Mouse (Mus musculus): ENCODE measurements around the gene B3gnt8. TPM values are rescaled to one million over a fixed set of nuclear protein-coding genes. Genes with fewer than 3 reads are reported as not detected.
"Not testable (repeated sequence)": the region's sequence is repeated elsewhere in the genome, so short reads cannot be mapped to it uniquely, and the experiment has no call there.

The B3gnt8 gene
- total RNA-seq (2021): 1 to 10 TPM; 1.6 to 1.8 TPM

DNA sequence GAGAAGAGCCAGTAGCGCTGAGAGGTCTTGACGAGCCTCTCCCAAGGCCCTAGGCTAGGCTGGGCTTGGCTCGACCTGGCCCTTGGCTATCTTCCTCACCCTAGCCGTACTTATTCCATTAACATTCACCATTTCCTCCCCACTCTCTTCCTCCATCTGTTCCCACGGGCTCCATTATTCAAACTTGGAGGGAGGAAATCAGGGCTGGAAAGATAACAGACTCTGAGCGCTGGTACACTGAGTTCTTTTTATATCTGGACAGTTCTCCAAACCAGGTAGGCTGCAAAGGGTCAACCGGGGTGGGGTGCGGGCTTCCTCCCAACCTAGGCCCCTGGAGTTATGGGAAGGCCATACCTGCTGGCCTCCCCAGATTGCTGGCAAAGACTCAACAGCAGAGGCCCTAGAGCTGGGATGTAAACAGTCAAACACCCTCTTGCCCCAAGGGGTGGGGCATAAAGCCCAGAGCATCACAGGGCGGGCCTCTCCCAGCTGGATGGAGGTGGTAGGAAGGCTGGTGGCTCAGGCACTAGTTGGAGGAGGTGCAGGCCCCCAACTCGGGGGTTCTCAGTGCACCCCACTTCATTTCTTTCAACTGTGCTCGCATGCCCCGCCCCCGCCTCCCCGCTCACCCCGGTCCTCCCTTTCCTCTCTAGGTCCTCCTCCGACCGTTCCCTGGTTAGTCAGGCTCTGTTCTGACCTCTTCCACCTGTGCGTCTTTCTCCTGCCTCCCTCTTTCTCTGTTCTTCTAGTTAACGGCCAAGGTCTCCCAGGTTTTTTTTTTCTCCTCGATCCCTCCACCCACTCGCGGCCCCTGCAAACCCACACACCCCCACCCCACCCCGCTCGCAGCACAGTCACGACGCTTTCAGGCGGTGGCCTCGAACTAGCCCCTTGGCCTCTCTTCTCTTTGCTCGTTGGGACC is at the start of gene B3gnt8:
Gene B3gnt8, plus strand, starts transcription at position 146 of the 922 bp plus-strand sequence.
- DNase-seq: no peak

DNA sequence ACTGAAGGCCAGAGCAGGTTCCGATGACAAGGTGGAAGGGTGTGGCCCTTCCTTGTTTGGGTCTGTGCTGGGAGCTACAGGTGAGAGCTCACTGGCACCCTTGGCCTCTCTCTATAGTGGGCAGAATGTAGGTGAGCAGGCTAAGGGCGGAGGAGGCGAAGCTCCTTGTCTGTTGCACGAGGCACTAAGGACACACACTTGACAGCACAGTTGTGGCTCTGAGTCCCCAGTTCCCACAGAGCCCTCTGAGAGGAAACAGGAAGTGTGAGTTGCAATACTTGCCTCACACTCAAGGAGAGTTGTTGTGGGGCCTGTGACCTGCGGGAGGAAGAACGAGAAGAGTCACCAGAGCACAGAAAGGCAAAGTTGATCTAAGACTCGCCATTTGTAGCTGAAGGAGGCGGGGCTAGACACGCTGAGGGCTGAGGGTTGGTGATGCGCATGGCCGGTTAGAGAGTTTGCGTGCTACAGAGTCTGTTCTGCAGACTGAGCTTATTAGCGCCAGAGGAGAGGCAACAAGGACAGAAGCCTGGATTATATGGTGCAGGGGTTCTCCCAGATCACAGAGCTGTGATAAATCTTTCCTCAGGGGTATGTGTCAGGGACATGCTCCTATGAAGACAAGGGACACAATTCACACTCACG is 49.5 kb upstream of the B3gnt8 start:
- not testable (repeated sequence) for DNase-seq

DNA sequence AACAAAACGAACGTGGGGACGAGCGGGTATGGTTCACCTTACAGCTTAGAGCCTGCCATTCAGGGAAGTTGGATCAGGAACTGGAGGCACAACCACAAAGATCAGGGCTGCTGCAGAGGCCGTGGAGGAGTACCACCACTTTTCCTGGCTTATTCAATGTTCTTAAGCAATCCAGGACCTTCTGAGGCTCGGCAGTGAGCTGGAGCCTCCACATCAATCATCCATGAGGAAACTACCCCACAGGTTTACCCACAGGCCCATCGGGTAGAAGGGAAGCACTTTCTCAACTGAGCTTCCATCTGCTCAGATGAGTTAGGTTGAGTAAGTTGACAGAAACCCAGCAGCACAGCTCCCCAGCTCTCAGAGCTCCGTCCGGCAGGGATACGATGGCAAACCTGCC is 47.0 kb upstream of the B3gnt8 start:
- DNase-seq: no peak

DNA sequence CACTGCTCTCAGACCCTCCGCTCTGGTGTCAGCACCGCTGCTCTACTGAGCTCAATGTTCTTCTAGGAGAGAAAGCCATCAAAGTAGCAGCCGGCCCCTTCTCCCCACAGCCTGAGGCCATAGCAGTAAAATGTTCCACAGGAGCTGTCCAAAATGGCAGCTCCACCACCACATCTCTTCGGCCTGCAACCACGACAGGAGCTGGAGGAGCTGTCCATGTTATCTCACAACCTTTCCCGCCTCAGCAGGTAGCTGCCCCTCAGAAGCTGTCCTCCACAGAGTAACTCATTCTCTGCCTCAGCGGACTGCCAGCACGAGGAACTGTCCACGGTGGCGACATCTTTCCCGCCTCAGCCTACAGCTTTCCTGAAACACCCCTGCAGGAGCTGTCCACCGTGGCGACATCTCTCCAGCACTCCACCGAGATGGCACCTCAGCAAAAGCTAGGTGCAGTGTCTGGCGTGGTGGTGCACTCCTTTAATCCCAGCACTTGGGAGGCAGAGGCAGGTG is 44.1 kb upstream of the B3gnt8 start:
- DNase-seq: no peak

DNA sequence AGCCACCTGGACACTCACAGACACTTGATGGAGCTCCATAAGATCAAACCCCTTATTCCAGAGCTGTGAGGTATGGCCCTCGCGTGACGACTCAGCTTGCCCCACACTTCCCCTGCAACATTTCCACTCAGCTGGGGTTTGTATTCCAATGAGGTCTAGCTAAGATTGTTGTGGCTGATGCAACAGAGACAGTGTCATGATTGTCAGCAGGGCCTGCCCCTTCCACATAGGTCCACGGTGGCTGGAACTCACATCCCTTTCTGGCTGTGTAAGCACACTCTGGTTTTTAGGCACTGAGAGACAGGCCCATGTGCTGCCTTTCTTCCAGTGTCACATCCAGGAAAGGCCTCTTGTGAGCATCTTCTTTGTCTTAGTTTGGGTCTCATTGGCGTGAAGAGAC is 41.8 kb upstream of the B3gnt8 start:
- DNase-seq: no peak

DNA sequence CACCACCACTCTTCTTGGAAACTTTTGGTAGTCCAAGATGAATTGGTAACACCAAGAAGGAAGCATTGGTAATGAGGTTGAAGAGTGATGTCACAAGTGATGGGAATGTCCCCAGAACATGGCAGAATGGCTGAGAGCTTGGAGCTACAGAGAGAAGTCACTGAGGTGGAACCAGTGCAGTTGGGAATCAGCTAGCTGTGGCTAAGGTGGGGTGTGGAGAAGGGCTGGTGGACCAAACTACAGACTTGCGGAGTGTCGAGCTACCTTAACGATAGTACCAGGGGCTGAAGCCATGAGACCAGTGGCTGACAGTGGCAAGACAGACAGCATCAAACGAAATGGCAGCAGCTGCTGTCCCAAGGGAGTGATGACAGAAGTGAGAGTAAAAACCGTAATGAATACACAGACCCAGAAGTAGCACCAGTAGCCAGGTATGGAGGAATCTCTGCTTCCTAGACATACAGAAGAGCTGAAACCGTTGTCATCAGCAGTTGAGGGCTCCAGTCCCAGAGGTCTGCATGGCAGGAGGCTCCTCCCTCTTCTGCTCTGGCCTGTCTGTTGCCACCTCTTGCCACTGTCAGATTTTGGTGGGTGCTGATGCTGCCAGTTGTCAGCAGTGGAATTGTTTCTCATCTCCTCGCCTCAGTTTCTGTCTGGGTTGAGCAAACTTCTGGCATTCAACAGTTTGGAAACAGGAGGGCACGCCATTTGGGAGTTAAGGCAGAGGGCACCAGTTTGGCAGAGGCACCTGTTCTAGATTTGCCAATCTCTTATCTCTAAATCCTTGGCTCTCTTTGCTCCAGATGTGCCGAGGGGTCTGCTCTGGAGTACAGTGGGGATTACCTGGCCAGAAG is 40.9 kb upstream of the B3gnt8 start:
- no peak for DNase-seq

DNA sequence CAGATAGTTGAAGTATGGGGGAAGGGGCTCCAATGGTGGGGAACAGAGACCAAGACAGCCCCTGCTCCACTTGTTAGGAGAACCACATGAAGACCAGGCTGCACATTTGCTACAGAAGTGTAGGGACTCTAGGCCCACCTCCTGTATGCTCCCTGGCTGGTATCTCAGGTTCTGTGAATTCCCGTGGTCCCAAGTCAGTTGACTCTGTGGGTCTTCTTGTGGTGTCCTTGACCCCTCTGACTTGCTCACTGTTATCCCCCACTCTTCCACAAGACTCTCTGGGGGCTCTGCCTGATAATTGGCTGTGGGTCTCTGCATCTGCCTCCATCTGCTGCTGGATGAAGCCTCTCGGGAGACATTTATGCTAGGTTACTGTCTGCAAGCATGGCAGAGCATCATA is 35.2 kb upstream of the B3gnt8 start:
- DNase-seq: no peak

DNA sequence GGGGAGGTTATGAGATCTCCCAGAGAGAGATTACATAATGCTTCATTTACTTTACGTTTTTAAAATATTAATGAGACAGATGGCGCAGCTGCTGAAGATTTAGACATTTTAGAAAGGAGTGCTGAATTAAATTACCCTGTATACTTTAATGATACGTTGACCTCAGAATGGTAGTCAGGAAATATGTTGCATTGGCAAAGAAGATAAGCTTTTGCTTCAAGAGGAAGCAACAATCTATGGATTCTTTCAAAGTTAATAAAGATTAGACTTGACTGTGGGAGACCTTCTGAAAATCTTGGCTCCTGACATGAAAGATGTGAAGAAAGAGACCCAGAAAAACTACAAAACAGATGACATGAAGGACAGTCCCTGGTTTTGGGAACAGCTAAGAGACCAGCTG is 32.6 kb upstream of the B3gnt8 start:
- DNase-seq: no peak

DNA sequence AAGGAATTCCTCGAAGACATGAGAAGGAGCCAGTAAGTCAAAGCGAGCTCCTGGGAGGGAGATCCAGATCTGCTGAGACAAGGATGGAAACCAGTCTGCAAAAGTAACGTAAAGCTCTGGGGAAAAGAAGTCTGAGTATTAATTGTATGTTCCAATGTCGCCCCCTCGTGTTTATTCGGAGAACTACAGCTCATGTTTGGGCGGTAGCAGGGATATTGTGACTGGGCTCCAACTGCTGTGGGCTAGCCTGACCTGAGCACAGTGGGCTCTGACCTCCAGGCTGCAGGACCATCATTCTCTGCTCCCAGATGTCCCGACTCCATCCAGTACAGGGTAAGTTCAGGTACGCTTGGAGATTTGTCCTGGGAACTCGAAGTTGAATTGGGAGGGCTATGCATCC is 26.8 kb upstream of the B3gnt8 start:
- DNase-seq: peak; percentile 55 to 61

DNA sequence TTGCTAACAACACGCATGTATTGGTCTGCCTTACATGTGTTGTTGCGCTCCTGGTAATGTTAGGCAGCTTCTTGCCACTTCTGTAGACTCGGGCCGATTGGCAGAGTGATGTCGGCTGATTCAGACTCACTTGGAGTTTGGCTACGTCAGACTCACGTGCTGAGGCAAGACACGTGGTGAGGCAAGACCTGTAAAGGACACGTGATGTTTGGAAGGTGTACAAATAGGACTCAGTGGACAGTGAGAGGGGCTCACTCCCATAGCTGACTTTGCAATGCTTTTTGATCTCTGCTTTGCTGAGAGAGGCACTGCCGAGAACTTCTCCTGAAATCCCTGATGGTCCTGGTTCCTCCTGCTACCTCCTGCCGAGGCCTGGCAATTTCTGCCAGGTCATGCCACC is 25.8 kb upstream of the B3gnt8 start:
- DNase-seq: no peak

DNA sequence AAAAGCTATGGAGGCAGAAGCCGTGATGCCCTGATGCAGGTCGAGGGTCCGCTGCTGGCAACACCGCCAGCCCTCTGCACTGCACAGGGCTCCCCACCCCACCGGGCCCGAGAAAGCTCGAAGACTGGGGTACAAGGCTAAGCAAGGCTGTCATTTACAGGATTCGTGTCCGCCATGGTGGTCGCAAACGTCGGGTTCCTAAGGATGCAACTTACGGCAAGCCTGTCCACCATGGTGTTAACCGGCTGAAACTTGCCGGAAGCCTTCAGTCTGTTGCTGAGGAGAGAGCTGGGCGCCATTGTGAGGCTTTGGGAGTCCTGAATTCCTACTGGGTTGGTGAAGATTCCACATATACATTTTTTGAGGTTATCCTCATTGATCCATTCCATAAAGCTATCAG is 25.1 kb upstream of the B3gnt8 start:
- DNase-seq: no peak

DNA sequence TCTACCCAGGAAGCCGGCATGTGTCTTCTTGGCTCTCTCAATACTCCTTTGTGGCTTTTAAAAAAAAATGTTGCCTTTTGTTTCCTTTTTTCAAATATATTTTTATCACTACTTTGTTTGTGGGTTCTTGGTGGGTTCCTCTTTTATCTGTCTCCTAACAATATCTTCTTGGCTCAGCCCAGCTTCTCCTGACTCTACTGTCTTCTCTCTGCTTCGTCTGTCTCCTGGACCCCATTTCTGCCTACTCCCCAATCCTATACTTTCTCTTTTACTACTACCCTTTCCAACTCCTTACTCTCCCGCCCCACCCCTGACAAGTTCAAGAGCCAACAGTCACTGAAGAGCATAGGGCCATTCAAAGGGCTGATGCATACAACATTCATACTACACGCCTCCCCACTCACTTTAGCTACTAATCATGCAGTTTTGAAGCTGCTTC is 19.8 kb upstream of the B3gnt8 start:
- no peak for DNase-seq

DNA sequence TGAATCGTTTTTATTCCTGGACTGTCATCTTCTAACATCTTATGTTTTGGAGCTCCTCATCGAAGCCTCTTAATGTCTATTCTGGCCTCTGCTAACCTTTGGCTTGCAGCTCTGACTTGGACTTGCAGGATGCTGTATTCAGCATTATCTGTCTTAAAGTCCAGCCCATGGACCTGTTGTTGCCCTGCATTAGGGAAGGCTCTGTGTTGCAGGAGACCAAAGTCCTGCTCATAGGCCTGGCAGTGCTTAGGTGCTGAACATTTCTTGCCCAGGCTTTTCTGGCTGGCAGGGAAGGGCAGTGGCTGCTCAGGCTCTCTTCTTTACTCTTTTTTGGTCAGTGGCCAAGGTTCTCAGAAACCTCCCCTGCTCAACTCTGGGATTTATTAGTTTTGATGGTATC is 19.3 kb upstream of the B3gnt8 start:
- no peak for DNase-seq

DNA sequence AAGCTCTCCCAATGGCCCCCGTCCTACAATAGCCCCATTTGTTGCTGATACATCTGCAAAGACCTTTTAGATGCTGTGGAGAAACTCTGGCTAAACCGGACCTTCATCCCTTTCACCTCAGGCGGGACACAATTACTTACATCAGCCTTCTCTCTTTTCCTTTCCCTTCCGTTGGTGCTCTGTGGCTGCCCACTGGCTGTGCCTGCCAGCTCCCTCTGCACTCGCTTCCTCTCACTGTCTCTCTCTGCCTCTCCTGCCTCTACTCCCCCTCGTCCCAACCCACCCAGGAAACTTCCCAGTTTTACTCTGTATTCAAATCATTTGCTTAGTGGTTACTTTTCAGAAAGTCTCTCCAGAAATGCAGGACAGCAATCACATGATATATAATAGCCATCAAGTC is 16.4 kb upstream of the B3gnt8 start:
- DNase-seq: no peak

DNA sequence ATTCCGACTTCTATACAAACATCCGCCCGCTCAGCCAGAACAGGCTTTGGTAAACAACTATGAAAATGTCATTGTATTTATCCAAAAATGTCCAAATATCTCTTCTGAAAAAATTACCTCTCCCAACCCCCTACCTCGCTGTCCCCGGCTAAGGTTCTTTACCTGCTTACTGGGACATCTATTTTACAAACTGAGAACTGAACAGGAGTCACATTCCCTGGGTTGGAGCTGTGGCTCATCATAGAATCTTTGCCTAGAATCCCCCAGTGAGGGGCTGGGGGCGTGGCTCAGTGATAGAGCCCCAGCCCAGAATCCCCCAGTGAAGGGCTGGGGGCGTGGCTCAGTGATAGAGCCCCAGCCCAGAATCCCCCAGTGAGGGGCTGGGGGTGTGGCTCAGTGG is 15.0 kb upstream of the B3gnt8 start:
- no peak for DNase-seq

DNA sequence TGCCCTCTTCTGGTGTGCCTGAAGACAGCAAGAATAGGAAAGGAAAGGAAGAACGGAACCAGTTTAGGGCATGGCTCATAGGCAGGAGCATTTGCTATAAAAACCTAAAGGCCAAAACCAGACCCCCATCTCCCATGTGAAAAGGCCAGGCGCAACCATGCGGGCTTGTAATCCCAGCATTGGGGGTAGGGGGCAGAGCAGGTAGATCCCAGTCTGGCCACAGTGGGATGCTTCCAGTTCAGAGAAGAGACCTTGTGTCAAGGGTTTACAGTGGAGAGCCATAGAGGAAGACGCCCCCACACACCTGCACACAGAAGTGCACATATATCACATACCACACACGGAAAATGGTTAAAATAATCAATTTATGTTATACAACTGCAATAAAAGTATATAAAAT is 12.4 kb upstream of the B3gnt8 start:
- no peak for DNase-seq

DNA sequence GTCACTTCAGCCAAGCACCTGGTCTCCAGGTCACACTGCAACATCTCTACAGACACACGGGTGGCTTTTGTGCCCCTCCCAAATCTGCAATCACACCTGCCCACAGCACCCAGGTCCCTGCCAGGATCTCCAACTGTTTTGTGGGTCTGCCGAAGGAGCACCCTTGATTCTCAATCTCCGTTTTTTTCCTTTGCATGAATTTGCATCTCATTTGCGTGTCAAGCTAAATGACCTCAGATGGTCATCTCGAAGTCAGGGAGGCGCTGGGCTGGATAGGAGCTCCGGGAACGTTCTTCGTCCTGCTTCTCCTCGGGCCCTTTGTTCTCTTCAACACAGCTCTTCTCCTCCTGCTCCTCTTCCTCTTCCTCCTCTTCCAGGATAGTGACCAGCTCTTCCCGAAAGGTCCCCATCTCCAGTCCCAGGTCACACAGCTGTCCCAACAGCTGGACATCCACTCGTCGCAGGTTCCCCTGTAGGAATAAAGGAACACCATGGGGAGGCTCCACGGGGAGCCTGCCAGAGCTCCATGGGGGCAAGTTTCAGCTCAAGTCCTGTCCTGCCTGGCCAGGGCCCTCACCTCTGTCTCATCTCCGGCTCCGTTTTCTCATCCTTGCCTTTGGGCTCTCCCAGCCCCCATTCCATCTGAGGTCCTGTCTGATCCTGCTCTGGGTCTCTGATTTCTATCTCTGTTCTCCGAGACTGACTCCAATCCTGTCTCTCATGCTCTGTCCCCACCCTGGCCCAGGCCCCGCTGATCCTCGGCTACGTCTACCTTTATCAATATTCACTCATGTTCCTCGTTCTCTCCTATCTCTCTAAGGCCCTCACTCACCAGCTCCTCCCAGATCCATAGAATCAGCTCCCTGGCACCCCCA is 11.4 kb upstream of the B3gnt8 start:
- DNase-seq: no peak

DNA sequence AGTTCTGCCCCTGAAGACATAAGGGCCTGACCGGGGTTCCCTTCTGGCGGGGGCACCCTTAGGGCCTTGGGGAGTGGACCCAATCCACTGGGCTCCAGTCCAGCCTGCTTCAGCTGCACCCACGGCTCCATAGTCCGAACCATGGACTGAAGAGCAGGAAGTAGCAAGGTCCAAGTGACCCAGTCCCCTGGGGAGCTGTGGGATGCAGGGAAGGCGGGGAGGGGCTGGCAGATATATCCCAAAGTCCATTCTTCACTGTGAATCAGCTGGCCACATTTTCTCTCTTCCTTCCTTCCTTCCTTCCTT is 10.8 kb upstream of the B3gnt8 start, which contains the start of gene Erich4:
Gene Erich4, minus strand, starts transcription at position 187 of the 306 bp plus-strand sequence.
- no peak for DNase-seq

DNA sequence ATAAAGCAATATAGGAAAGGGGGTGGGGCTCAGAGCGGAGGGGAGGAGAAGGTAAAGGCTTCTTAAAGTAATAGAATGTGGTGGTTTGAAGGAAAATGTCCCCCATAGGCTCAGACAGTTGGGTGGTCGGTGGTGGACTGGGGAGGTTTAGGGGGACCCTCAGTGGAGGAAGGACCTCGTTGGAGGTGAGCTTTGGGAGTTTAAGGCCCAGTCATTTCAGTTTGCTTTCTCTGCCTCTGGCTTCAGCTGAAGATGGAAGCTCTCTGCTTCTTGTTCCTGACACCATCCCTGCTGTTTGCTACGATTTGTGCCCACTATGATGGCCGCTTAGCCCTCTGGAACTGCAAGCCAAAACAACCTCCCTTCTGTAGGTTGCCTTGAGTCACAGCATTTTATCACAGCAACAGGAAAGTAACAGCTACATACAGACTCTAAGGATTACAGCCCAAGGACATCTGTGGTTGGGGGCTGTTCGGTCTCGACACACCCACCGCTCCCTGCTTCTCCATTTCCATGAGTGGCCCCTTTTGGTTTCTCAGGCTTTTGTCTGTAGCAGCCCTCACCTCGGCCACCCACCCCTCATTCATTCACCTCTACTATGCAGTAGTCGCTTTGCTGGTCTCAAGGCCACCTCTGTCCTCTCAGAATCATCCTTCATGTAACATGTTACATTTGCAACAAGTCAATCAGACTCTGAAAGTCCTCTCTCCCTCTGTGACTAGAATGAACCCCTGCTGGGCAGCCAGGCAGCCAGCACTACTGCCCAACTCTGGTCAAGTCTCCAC is 8.9 kb upstream of the B3gnt8 start:
- DNase-seq: no peak

DNA sequence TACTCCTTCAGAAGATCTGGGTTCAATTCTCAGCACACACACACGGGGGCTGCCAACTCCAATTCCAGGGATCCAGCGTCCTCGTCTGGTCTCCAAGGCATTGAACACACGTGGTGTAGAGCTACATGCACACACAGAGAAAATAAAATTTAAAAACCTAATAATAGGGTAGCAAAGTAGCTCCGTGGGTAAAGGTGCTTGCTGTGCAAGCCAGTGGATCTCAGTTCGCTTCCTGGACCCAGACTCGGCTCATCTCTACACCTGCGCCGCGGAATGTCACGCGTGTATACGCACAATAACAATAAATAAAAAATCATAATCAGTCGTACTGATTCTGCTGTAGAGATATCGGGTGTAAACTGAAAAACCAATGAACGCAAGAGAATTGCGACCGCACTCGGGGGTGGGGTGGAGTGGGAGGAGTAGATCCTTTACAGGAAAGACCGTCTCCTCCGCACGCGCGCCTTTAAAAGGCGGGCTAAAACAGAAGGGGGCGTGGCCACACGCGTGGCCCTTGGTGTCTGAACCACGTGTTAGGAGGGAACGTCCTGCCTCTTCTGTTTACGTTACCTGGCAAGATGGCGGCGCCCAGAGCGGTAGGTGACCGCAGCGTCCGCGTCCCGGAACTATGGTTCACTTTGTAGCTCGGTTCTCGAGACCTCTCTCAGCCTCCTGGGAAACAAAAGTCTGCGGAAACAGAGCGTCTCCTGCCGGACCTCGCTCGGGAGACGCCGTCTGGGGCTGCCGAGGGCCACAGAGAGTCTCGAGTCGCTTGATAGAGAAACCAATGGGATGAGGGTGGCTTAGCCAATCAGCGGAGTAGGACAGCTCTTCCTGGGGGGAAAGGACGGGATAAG is 7.4 kb upstream of the B3gnt8 start, which contains the start of gene Dmac2:
Gene Dmac2, plus strand, starts transcription at position 550 of the 857 bp plus-strand sequence.
- DNase-seq: peak; percentile 91 to 92
